13 mouse cellular contexts compared by ENCODE assay signal in the genomic region with DNA sequence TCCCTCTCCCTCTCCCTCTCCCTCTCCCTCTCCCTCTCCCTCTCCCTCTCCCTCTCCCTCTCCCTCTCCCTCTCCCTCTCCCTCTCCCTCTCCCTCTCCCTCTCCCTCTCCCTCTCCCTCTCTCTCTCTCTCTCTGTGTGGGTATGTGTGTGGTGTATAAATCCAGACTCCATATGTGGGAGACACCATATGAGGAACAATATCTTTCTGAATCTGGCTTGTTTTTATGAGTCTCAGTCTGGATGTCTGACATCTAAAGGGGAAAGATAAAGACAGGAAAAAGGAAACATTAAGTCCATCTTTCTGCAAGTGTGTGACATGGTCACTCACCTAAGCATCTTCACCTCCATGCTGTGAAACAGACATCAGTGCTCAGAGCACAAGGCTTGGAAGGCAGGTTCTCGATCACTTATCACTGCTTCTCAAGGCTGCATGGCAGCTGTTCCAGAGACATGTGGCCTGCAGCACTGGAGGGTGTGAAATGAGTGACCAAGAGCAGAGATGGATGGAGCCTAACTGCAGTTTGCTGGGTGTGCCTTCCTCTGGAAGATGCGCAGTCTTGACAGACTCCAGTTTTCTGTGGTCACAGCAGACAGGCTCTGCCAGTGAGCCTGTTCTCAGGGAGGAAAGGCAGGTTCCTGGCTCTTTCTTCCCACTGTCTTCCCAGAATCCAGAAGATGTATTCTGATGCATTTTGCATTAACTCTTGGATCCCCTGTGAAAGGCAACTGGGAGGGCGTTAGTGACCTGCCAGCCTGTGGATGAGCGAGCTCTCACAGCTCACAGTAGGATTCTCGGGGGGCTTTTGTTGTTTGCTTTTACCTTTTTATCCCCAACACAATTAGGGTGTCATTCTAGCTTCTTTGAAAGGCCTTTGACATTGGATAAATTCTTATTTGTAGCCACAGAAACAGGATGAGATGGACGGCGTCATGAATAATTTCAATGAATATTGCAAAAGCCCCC.
A peak's percentile ranks its signal among the peaks of the same experiment; 100 is the strongest.
DNase-seq lines count a peak whose midpoint lies in the region; ATAC-seq lines count a peak whose summit lies in the region.
"Had no signal": no experiment of that assay in that cellular context is flagged by ENCODE, and none has a peak within 500 bp of the region (broad histone marks: within the 10 kb centered on the region; RNA-seq: fewer than 3 reads in every experiment).

No protein-coding gene starts in this region.

- no peaks in the 10 kb centered on the region for H3K27me3 ChIP-seq in forebrain, embryonic 13.5 days
- no peaks in the 10 kb centered on the region for H3K27me3 ChIP-seq in limb, embryonic 10.5 days (ENCODE audit: low read depth, poor library complexity, severe bottlenecking)
- H3K27me3 ChIP-seq in neural tube, embryonic 15.5 days (replicated peaks): no peaks in the 10 kb centered on the region

- no peaks in the 10 kb centered on the region for H3K36me3 ChIP-seq in forebrain, embryonic 13.5 days (ENCODE audit: poor library complexity, severe bottlenecking)
- H3K36me3 ChIP-seq in limb, embryonic 10.5 days: no peaks in the 10 kb centered on the region
- no peaks in the 10 kb centered on the region for H3K36me3 ChIP-seq in neural tube, embryonic 15.5 days

- no peak overlapping the region for H3K4me3 ChIP-seq in forebrain, embryonic 13.5 days
- H3K4me3 ChIP-seq in limb, embryonic 10.5 days: no peak overlapping the region
- H3K4me3 ChIP-seq in neural tube, embryonic 15.5 days (replicated peaks): no peak overlapping the region
- H3K4me3 ChIP-seq: erythroblast, embryonic 14.5 days; heart, adult 2 months had no signal

- DNase-seq in embryo, embryonic 10.5 days (ENCODE audit: low spot score): peak; percentile 45
- DNase-seq in embryo, embryonic 10 days (ENCODE audit: low spot score): no peak
- DNase-seq in limb, embryonic 10.5 days (ENCODE audit: low spot score): no peak
- DNase-seq in adrenal gland, adult 18-20 months (ENCODE audit: low spot score in 2 of 2): no peak
- DNase-seq in urinary bladder, postnatal 4 days (ENCODE audit: low spot score in 2 of 2): no peak
- DNase-seq in layer of hippocampus, adult 11-12 months (ENCODE audit: low spot score): no peak
- DNase-seq: cerebellum, adult 8-10 months; heart, adult 2 months; kidney, postnatal 14 days; liver, postnatal 0 days had no signal

- H3K9ac ChIP-seq in forebrain, embryonic 13.5 days: no peak overlapping the region
- no peak overlapping the region for H3K9ac ChIP-seq in neural tube, embryonic 15.5 days (replicated peaks)
- H3K9ac ChIP-seq: liver, postnatal 0 days had no signal

- peak overlapping the region; percentile 5; the same call in 1 of the 2 replicates for H3K4me2 ChIP-seq in forebrain, embryonic 13.5 days
- no peak overlapping the region for H3K4me2 ChIP-seq in neural tube, embryonic 15.5 days

- 26% methylated on average over 7 of the region's 7 CpGs for WGBS in forebrain, embryonic 13.5 days
- 59% methylated on average over 7 of the region's 7 CpGs for WGBS in limb, embryonic 10.5 days
- WGBS in neural tube, embryonic 15.5 days: 29% methylated on average over 7 of the region's 7 CpGs

- peak overlapping the region; percentile 7; the same call in 1 of the 2 replicates for H3K27ac ChIP-seq in forebrain, embryonic 13.5 days
- H3K27ac ChIP-seq in limb, embryonic 10.5 days: peak overlapping the region; percentile 30; the same call in 1 of the 2 replicates
- peak overlapping the region; percentile 23 for H3K27ac ChIP-seq in neural tube, embryonic 15.5 days (replicated peaks)
- H3K27ac ChIP-seq: heart, adult 2 months had no signal

- ATAC-seq in forebrain, embryonic 13.5 days: no peak
- no peak for ATAC-seq in neural tube, embryonic 15.5 days (ENCODE audit: low FRiP score)
- ATAC-seq: liver, postnatal 0 days had no signal

- peaks cover 11% of the 10 kb centered on the region for H3K4me1 ChIP-seq in forebrain, embryonic 13.5 days
- peaks cover 13% of the 10 kb centered on the region for H3K4me1 ChIP-seq in limb, embryonic 10.5 days
- peaks cover 11% of the 10 kb centered on the region for H3K4me1 ChIP-seq in neural tube, embryonic 15.5 days

- H3K9me3 ChIP-seq in forebrain, embryonic 13.5 days (replicated peaks): no peaks in the 10 kb centered on the region
- no peaks in the 10 kb centered on the region for H3K9me3 ChIP-seq in limb, embryonic 10.5 days (replicated peaks)
- no peaks in the 10 kb centered on the region for H3K9me3 ChIP-seq in neural tube, embryonic 15.5 days (replicated peaks)
